8 mouse cellular contexts compared by ENCODE assay signal in the genomic region with DNA sequence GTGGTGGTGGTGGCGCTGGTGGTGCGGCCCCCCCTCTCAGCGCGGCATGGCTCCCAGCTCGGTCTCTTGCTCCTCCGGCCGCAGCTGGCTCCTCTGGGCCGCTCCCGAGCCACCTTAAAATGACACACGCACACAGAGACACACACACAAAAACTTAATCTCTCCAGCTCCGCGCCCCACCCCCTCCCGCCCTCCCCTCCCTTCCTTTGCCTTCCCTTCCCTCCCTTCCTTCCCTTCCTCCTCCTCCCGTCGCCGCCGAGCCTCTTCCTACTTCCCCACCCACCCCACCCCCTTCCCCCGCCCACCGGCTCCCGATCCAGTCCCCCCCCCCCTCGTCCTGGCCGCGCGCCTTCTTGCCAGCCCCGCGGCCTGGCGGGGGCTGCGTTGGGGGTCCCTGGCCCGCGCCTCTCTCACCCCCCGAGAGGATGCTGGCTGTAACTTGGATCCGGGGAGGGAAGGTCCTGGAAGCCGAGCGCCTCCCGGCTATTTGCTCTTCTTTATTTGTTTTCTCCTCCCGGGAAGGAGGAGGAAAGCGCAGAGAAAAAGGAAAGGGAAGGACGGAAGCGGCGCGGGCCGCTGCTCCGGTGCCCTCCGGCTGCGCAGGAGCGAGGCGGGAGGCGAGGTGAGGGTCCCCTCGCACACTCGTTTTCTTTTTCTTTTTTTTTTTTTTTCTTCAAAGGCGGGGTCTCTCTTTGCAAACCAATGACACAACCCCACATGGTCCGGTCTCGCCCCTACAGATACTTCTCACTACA. TPM values are rescaled to one million over a fixed set of nuclear protein-coding genes. Genes with fewer than 3 reads are reported as not detected.
DNase-seq lines count a peak whose midpoint lies in the region; ATAC-seq and TF ChIP-seq lines count a peak whose summit lies in the region.

Fgfr2 (minus strand) TSS at position 107 of the 755 bp plus-strand sequence.

- no peak for TF ChIP-seq CTCF in G1E (IDR thresholded peaks at IDR 0.05; ENCODE audit: low read depth, low read length)
- TF ChIP-seq CTCF in lung, adult 2 months (IDR thresholded peaks at IDR 0.05; ENCODE audit: insufficient read depth, low read length): no peak
- TF ChIP-seq CTCF in olfactory bulb, adult 2 months (IDR thresholded peaks at IDR 0.05; ENCODE audit: insufficient read depth, low read depth, low read length): no peak

- peaks cover 8% of the 10 kb centered on the region for H3K27me3 ChIP-seq in G1E (ENCODE audit: insufficient read depth, low read length)
- H3K27me3 ChIP-seq in forebrain, embryonic 12.5 days: peaks cover 22% of the 10 kb centered on the region

- peak within 1 kb of the TSS; percentile 100 for H3K27ac ChIP-seq in forebrain, embryonic 12.5 days
- peak within 1 kb of the TSS; percentile 79 for H3K27ac ChIP-seq in olfactory bulb, adult 2 months (ENCODE audit: insufficient read depth, low read depth, low read length)

- TF ChIP-seq POLR2A in lung, adult 2 months (IDR thresholded peaks at IDR 0.05; ENCODE audit: borderline replicate concordance, extremely low read depth, low read depth, low read length): peak; percentile 57; the same call in 1 of the 2 replicates
- no peak for TF ChIP-seq POLR2A in olfactory bulb, adult 2 months (IDR thresholded peaks at IDR 0.05; ENCODE audit: insufficient read depth, low read depth, low read length)

- H3K4me3 ChIP-seq in G1E (ENCODE audit: low read depth, low read length): peak within 1 kb of the TSS; percentile 85
- peak within 1 kb of the TSS; percentile 97 for H3K4me3 ChIP-seq in forebrain, embryonic 12.5 days (replicated peaks)
- H3K4me3 ChIP-seq in lung, adult 2 months (replicated peaks; ENCODE audit: extremely low read depth, low read depth, low read length): peak within 1 kb of the TSS; percentile 93
- peak within 1 kb of the TSS; percentile 87 for H3K4me3 ChIP-seq in olfactory bulb, adult 2 months (ENCODE audit: insufficient read depth, low read depth, low read length)

- peak within 1 kb of the TSS; percentile 97 for H3K4me2 ChIP-seq in forebrain, embryonic 12.5 days

- peak; percentile 68 for DNase-seq in G1E (ENCODE audit: low spot score)
- peak; percentile 76 for DNase-seq in brain, adult 2 months (ENCODE audit: low read depth, low spot score)
- peak; percentile 70 to 77 for DNase-seq in heart, postnatal 14 days
- peak; percentile 16 to 42 for DNase-seq in layer of hippocampus, adult 18-20 months (ENCODE audit: low spot score in 2 of 2)
- DNase-seq in lung, adult 2 months: peak; percentile 74

- WGBS in forebrain, embryonic 12.5 days: 1% methylated on average over 29 of the region's 53 CpGs
- 2% methylated on average over 35 of the region's 53 CpGs for WGBS in lung, adult 2 months
- WGBS in olfactory bulb, adult 2 months: under 1% methylated on average over 48 of the region's 53 CpGs

- ATAC-seq in G1E (ENCODE audit: extremely low read depth, insufficient number of reproducible peaks, low FRiP score, poor library complexity, severe bottlenecking): peak; percentile 8; the same call in 1 of the 2 replicates
- ATAC-seq in forebrain, embryonic 12.5 days (ENCODE audit: low FRiP score): peak; percentile 77
- ATAC-seq in CD4-positive, CD25-positive, alpha-beta regulatory T cell, adult 4 months: no peak

- no peaks in the 10 kb centered on the region for H3K9me3 ChIP-seq in G1E (replicated peaks)
- H3K9me3 ChIP-seq in forebrain, embryonic 12.5 days: 0 out of 2 replicates have a peak, but pooled peaks cover under 1% of the 10 kb centered on the region

- peak within 1 kb of the TSS; percentile 98 for H3K9ac ChIP-seq in forebrain, embryonic 12.5 days

- peaks cover 33% of the 10 kb centered on the region for H3K4me1 ChIP-seq in G1E (ENCODE audit: insufficient read depth, low read depth, low read length)
- H3K4me1 ChIP-seq in forebrain, embryonic 12.5 days: peaks cover 39% of the 10 kb centered on the region
- H3K4me1 ChIP-seq in lung, adult 2 months (ENCODE audit: control insufficient read depth, insufficient read depth, low read length): peaks cover 10% of the 10 kb centered on the region
- H3K4me1 ChIP-seq in olfactory bulb, adult 2 months (ENCODE audit: control insufficient read depth, insufficient read depth, low read length): peaks cover 12% of the 10 kb centered on the region

- peaks cover 8% of the 10 kb centered on the region for H3K36me3 ChIP-seq in G1E (replicated peaks)
- H3K36me3 ChIP-seq in forebrain, embryonic 12.5 days (replicated peaks): no peaks in the 10 kb centered on the region

- intact Hi-C loops in heart, postnatal 14 days (cut with DNase I): loop anchor here (2.0 to 5.0 kb wide), 4 partner anchors 36 to 513 kb away; partner anchors contain the start of gene Edrf1

RNA-seq across cellular contexts. Expression of gene Fgfr2, which starts in this region (rescaled TPM):
- total RNA-seq in G1E (2014; fragmentation: Nextera tagmentation) (not detected in 2 replicates), G1E (2017) (0.06 and 0.22 TPM in 2 replicates)
- polyA plus RNA-seq in G1E (2012): not detected in 2 replicates
- 78.4 and 89.6 TPM in 2 replicates for polyA plus RNA-seq in forebrain, embryonic 12.5 days (2016; fragmentation: Nextera tagmentation; extraction: Ambion mirVana)
- 1 to 10 TPM; 2.1 to 3.9 TPM for total RNA-seq in heart, postnatal 14 days (2021)
- 10 to 100 TPM; 56.7 to 61.5 TPM for total RNA-seq in layer of hippocampus, adult 18-20 months (2021)
- 74.1 and 114 TPM in 2 replicates for polyA plus RNA-seq in lung, adult 2 months (2012; rRNA removed)
- not detected in 2 replicates for polyA plus RNA-seq in olfactory bulb, adult 2 months (2012; ENCODE audit: insufficient read depth, insufficient read length, low replicate concordance, missing spikeins)
- polyA plus RNA-seq in CD4-positive, CD25-positive, alpha-beta regulatory T cell, adult 4 months (2017; shearing (Covaris generic)): not detected

Comparison
In these comparisons a context has a peak if more than half of its experiments do, and no peak if none do; other contexts are left out.
1. RNA of gene Fgfr2 (total RNA-seq): 56.7 to 61.5 TPM in layer of hippocampus, adult 18-20 months; 2.1 to 3.9 TPM in heart, postnatal 14 days and 0.06 to 0.22 TPM in G1E; every median in the first group is over 10 times any median in the second.
2. Peak in DNase-seq, ATAC-seq and H3K4me3 ChIP-seq in G1E; RNA of the gene not detected or under 1 TPM.
3. Peak in every context shown above with its lines, with median percentiles within 50 percentile points of each other: DNase-seq and H3K4me3 ChIP-seq.